Mouse (Mus musculus) ZHBTc4 (cell line): ENCODE results near the gene Flt4.
A peak's percentile ranks its signal among the peaks of the same experiment; 100 is the strongest.

ENCODE experiments used
- DNase-seq: peaks from one replicate; pipeline ENCODE4 v3.0.0-alpha.2; 2011; ENCODE audit warnings: low read depth, low spot score

Gene Flt4

DNA sequence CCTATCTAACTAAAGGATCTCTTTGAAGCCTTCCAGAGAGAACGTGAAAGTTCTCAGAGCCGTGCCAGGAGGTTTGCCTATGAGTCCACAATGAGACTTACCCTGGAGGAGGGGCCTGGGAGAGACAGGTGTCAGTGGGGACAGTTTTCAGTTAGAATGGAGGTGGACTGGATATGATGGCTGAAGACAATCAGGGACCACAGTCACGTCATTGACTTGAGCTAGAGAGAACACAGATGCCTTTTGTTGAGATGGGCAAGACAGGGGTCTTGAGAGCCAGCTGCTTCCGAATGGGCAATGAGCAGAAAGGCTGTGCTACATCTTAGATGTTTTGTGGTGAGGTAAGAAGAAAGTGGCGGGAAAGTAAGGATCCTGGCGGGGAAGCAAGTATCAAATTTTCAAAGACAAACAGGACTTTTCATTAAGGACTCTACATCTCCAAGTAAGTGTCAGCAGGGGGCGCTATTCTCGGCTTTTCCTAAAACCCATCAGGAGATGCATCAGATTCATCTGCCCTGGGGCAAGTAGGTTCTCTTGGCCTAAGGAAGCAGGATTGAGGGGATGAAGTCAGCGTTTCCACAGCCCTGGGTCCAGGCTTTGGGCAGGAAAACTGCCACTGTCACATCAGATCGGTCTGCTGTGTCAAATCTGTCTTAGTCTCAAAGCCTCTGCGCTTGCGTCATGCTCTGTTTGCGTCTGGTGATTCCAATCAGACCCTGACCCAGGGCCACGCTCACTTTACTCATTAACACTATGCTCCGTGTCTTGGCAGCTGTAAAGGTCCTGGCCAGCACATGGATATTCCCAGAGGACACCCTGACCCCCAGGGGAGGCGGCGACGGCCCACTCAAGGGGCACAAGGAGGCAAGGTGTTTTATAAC is 41.3 kb downstream of the Flt4 start:
- DNase-seq, result peak; percentile 93

DNA sequence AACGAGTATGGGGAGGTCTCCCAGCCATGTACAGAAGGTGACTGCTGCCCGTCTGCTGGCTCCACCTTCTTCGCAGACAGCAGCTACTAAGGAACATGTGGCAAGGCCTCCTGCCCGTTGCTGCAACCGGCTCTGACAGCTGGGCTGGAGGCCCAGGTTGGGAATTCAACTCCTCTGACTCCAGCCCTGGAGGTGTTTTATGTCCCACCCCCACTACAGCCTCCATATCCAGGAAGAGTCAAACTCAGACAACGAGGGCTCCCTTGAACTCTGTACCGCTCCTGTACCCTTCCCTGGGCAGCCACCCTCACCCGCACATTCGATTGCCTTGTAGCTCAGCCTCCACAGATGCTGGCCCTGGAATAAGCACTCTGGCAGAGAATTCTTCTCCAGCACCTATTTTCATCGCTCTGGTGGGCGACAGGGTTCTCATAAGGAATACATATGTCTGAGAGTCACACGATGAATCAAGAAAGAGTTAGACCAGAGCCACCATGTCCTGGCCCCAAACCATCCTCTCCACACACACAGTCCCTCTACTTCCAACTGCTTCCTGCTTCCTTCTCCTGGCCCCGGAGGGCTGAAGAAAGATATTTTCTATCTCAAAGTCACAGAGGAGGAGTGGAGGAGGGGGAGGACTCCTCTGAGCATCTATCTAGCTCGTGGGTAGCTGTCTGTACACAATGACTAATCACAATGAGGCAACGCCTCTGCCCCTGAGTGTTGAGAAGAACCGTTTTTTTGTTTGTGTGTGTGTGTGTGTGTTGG is 42.1 kb downstream of the Flt4 start:
- DNase-seq, result peak; percentile 25

DNA sequence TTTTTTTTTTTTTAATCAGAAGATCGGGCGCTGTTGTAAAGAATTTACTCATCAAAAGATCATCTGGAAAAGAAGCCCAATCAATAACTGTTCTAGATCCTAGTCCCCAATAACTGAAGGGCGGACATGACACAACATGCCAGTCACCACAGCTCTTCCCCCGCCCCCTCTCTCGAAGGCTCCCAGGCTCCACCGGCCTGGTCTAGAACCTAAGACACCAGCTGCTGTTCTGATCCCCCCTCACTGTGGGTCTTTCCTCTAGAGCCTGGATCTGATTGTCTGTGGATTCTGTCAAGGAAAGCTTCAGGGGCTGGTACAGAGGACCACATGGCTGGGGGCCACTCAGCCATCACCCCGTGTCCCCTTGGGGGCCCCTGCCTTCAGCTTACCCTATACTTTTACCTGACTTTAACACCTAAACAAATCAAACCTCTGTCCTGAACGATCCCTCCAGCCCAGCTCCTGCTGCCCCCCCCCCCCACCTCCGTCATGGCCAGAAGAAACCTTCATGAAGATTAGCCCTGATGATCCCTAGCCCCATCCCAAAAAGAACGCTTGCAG is 42.8 kb downstream of the Flt4 start:
- DNase-seq, result no peak

DNA sequence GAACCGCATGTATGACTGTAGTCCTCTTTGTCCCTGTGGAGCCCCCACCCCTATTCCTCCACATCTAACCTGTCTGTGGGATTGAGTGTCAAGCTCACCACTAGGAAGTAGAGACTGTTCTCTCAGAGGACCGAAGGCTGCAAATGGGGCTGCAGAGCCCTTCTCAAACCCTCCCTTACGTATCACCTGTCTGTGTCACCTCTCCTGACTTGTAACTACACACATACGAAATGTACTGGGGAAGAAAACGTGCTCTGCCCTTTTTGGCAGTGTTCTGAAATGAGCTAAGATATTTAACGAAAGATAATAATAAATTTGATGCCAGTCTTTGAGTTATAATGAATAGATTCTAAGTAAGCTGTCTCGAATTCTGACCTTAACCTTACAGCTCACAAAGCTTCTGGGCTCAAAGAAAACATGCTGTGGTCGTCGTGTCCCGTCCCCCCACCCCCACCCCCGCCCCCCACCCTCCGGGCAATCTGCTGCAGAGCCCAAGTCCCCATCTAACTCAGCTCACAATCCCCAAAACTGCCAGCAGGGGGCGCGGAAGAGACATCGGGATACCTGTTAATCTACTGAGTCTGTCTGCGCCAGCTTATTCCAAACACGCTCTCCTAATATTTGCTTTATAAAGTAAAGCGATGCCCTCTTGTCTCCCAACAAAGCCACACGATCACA is 43.5 kb downstream of the Flt4 start:
- DNase-seq, result peak; percentile 89

DNA sequence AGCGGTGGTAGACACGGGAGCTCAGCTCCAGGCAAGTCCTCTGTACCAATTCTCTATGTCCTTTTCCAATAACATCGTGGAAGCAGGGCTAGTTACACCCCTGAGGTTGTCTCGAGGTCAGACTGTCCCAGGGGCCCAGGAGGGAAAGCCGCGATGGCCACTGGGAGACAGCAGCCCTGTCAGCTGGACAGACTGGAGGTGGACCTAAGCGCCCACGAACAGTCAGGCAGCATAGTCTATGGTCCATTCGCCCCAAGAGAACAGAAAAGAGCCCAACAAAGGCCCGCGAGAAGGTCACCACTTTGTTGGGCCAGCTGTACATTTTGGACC is 44.0 kb downstream of the Flt4 start:
- DNase-seq, result no peak

DNA sequence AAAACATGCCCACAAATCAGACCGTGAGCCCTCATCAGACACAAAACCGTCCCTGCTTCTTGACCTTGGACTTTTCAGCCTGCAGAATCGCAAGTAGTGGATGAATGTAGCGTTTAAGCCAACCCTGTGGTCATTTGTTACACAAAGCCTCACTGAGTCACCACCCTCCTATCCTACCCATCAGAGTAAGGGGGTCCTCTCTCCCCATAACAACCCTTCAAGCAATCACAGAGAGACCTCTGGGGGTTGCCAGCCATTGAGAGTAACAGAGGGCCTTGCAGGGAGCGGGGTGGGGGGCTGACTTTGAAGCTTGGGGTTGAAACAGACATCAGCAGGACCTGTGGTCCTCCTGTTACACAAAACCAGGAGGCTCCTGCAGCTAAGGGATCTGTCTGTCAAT is 45.6 kb downstream of the Flt4 start:
- no peak for DNase-seq

DNA sequence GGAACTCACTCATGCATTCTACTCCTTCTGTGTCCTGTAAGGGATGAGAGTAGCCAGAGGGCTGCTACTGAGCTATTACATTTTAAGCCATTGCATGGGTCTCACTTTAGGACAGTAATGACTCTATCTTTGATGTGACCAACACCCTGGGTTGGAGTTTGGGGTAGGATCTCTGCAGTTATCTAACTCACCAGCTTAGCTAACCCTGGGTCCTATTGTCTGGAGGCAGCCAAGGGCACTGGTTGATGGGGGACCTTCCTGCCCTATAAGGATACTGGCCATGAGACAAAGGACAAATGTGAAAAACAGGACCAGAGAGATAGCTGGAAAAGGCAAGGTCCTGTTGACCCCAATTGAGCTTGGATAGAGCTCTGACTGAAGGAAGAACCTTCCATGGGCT is 46.4 kb downstream of the Flt4 start:
- no peak for DNase-seq

DNA sequence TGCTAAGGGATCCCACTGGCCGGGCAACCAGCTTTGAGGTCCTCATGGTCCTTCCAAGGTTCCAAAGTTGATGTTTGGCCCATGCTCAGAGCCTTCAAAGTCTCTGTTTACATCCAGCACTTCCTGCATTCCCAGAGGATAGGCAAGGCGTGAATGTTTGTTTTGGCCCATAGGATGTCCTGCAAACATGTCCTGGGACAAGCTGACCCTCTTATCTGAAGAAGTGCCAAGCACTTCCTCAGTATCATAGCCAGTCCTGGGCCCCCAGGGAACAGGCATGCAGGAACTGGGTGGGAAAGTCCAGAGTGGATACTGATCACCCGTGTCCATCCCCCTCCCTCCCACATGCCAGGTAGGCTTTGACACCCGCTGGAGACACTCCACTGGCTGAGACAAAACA is 49.0 kb downstream of the Flt4 start:
- DNase-seq, result no peak

DNA sequence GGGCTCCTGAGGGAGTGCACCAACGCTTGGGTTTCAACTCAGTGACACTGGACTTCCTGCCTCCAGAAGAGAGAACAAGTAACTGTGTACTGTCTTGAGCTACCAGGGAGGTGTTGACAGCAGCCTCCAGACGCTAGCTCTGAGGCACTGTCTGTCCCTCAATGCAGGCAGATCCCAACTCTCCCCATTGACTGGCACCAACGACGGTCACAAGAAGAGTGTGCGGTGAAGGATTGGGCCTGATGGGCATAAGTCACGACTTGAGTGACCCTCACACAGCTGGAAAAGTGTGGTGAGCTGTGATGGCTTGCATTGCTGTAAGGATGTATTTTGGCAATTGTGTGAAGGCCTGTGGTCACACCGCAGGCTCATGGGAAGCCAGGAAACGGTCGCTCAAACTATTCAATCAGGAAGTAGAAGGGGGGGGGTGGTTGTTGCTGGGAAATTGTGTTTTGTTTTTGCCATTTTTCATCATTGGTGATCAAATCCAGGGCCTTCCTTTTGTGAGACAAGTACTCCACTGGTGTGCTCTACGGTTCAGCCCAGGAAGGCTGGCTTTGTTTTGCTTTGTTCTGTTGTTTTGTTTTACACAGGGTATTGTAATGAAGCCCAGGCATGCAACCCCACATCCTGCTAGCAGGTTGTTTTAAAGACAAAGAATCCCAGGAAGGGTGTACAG is 49.9 kb downstream of the Flt4 start:
- peak; percentile 90 for DNase-seq

DNA sequence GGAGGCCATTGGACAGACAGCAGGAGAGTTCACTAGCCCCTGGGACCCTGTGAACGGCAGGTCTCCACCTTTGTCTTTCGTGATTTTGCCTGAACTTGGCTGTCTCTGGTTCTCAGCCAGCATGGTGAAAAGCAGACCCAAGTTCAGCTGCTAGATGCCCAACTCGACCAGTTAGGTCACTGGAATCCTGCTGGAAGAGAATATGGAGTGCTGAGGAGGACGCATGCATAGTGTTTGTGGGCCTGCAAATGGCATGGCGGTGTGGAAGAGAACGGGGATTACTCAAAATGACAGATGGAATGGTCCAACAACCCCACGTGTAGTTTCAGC is 50.4 kb downstream of the Flt4 start:
- DNase-seq, result no peak

DNA sequence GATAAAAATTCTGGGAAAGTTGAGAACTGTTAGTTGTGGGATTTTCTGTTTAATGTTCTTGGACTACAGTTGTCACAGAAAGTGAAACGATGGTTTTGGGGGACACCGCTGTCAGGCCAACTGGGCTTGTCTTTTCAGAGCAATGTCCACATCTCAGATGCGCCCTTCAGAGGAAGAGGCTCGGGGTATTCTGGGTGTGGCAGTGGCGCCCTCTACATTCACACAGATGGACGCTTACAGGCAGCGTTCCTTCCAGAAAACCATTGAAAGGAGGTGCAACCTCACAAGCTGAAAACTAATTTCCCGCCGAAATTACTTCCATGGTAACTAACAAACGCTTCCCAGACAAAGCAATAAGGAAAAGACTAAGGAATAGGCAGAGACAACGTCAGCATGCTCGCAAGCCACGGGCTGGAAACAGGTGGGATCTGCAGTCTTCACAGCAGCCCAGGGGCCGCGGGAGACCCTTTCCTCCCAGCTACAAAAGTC is 53.3 kb downstream of the Flt4 start:
- DNase-seq, result no peak

DNA sequence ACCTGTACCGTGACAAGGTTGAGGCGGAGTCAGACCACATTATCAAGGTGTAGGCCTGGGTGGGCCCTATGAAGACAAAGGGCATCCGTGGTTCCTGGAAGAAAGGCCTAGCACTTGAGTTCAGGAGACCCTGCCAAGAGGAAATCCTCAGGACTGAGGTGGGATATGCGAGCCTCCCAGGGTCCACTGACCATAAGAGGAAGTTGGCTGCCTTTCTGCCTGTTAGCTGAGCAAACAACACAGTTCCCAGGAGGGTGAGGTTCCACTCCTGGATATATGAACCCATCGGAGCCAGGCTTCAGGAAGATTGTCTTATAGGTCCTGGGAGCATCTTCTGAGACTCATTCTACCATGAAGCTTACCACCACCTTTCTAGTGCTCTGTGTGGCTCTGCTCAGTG is 54.2 kb downstream of the Flt4 start, which contains the start of gene Scgb3a1:
Scgb3a1 (plus strand) TSS at position 301 of the 400 bp plus-strand sequence.
- no peak for DNase-seq

DNA sequence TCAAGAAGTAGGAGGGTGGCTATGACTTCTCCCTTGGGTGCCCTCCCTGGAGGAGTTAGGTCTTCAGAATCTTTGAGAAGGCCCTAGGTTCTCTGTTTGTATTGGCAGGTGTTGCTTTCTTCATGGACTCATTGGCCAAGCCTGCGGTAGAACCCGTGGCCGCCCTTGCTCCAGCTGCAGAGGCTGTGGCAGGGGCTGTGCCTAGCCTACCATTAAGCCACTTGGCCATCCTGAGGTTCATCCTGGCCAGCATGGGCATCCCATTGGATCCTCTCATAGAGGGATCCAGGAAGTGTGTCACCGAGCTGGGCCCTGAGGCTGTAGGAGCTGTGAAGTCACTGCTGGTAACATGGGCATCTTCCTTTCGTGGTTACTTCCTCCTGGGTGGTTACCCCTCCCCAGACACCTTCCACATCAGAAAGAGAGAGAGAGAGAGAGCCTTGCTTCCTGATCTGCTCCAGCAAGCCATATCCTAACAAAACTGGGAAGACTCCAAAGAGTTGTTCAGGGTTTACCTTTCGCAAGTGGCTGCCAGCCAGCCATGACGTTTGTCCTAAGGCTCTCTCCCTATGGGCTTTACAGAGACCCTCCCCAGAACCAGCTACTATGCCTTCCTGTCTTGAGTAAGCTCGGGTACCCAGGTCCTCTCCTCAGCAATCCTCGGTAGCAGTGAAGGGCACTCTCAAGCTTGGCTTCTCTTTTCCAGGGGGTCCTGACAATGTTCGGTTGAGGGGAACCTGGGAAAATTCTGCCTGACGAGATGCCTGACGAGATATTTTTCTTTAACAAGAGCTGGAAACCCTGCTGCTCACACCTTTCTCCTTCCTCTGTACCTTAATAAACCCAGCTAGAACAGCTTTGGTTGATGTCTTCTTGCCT is 55.4 kb downstream of the Flt4 start:
- DNase-seq, result no peak

DNA sequence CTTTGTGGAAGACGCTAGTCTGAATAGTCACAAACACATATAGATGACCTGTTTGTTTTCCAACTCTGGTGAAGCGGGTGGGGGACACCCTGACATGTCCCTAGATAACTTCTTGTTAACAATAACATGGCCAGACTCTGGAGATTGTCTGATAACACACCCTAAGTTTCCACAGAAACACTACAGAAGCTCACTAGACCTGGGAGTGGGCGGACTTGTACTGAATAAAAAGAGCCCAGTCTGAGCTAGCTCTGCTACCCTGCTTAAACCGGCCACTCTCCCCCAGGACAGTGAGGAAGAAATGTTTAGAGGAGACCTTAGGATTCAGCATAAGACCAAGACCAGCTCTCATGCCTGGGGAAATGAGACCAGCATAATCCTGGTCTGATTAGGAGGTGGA is 56.4 kb downstream of the Flt4 start:
- peak; percentile 28 for DNase-seq

DNA sequence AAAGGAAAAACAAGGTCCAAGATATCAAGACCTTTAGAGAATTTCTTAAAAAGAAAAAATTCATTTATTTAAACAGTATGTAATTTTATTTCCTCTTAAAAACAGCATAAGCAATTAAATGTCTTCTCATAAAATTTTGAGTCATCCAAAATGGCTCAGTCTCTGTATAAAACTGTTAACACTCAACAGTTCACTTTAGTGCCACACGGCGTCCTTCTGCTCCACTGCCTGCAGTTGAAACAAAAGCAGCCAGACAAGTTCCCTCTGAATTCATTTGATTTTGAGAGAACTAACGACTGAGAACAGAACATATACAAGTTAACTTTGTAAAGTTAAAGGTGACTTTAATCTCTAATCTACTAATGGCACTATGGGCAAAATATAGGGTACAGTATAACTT is 64.4 kb downstream of the Flt4 start:
- no peak for DNase-seq

DNA sequence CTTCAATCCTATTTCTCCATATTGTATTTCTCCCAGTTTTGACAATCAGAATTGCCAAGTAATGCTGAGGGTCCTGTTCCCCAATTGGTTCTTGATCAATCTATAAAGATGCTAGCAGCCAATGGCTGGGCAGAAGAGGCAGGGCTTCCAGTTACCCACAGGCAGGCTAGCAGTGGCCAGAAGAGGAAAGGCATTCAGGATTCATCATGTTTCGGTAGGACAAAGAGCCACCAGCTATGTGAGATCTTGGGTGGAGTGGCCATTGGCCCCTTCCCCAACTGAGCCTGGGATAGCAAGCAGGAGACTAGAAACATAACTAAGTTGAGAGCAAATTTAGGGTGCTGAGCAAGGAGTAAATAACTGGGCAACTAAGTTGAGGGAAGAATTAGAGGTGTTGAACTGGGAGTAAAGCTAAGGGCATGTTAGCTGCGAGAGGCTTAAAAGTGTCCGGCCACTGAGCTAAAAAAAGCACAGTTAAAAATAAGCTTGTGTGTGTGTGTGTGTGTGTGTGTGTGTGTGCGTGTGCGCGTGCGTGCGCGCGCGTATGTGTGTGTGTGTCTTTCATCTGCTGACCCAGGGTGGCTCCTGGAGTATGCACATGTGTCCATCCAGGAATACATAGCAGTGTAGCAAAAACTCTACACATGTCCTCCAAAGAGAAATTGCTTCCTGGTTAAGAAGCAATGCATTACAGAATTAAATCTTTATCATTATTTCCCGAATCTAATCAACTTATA is 75.3 kb downstream of the Flt4 start:
- no peak for DNase-seq

DNA sequence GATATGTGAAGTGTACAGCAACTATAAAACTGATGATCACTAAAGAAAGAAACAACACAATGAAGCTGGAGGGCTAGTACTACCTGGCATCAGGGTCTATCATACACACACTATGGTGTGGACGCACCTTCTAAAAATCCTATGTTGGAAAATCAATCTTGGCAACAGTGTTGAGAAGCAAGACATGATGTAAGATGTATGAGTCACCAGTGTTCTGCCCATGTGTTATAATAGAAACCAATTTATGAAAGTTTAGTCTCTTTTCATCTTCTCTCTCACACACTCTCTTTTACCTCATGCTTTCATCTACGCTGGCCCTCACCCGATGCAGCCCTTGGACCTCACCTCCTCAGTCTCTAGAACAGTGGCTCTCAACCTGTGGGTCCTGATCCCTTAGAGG is 86.0 kb downstream of the Flt4 start:
- DNase-seq, result no peak

DNA sequence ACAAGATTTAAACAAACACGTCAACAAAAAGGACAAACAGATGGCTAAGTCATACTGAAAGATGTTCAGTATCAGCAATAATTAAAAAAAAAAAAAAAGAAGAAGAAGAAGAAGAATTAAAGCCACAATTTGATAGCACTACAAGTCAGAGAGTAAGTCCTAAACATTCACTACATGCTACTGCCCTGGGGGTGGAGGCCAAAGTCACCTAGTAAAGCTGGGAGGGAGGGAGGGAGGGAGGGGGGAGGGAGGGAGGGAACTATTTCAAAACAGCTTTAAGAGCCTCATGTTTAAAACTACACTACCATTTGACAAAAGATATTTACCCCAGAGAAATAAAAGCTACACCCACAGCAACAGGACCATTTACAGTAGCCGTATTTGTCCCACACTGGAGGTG is 86.6 kb downstream of the Flt4 start:
- DNase-seq, result no peak

DNA sequence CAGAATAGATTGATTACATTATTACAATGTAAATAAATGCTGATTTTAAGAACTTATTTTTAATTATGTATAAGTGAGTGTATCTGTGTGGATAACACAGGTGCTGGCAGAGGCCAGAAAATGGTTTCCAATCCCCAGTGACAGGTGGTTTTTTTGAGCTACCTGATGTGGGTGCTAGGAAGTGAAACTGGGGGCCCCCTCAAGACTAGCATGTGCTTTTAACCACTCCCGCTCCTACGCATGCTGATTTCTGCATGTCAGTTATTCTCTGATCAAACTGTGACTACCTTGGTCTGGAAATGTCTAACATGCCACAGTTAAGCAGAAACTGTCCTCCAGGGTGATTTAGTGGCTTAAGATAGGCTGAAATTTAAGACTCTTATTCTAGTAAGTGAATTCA is 87.4 kb downstream of the Flt4 start:
- DNase-seq, result no peak

DNA sequence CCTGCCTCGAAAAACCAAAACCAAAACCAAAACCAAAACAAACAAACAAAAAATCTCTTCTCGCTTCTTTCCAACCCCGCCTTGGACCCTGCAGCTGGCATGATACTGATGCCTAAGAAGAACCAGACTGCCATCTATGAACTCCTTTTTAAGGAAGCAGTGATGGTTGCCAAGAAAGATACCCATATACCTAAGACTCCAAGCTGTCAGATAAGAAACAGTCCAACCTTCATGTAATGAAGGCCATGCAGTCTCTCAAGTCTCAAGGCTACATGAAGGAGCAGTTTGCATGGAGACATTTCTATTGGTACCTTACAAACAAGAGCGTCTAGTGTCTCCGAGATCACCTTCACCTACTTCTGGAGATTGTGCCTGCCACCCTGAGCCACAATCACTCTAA is 88.7 kb downstream of the Flt4 start:
- no peak for DNase-seq
